Mouse (Mus musculus) cerebellum, postnatal 4 days (tissue): ENCODE data around the gene 1700092M07Rik.

Experiments used
- DNase-seq, 2 experiments: peaks; one replicate each; pipeline ENCODE4 v3.0.0; 2022; ENCODE audit warnings: low spot score in 2 of 2, mixed read lengths in 1 of 2

1700092M07Rik gene

DNA sequence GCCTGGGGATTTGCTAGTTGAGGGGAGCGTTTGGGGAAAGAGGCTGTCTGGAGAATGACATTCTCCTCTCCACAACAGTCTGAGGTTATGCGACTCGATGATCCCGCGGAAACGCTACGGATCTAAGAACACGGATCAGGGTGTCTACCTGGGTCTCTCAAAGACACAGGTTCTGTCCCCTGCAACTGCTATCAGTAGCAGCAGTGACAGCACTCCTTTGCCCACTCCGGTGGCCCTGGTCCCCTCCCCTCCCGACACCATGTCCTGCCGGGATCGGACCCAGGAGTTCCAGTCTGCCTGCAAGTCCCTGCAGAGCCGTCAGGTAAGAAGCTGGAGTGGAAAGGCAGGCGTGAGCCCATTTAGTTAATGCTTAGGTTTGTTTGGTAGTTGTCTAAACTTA is 1.7 kb downstream of the 1700092M07Rik start:
- DNase-seq, result no peak

DNA sequence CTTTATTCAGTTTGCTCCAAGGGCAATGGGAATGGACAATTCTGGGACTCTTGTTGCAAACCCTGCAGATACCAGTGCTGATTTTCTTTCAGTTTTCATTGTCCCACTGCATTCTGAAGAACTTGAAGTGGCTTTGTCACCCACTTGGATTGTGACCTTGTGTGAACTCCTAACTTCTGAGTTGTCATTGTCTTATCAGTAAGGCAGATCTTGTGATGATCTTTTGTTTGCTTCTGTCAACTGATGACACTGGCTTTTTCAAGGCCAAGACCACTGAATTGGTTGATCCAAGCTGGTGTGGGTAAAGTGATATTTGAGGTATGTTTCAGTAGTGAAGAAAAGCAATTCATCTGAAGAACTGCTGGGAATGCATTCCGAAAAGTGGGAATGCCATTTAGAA is 4.9 kb downstream of the 1700092M07Rik start:
- DNase-seq, result no peak

DNA sequence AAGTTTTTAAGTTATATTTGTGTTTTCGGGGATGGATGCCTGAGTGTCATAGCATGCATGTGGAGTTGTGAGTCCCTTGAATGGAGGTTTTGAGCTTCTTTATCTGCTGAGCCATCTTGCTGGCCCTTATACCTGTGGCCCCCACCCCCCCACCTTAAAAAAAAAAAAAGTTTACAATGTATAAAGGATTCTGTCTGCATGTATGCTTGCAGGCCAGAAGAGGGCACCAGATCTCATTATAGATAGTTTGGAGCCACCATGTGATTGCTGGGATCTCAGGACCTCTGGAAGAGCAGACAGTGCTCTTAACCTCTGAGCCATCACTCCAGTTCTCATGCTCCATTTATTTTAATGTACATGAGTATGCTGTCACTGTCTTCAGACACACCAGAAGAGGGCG is 6.8 kb downstream of the 1700092M07Rik start:
- no peak for DNase-seq

DNA sequence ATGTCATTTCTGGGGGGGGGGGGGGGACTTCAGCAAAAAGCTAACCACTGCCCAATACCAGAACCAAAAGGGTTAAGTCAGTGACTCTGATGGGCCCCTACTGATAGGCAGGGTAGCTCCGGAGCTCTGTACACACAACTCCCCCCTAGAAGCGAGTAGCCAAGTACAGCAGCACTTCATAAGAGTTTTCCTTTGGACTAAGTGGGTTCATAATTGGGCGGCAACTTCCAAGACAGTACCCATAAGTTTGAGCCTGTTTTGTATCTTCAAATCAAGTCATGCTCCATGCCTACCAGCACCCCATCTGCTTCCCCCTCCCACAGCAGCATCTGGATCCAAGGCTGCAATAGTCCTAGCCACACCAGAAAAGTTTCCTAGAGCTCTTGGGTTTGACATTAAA is 15.1 kb downstream of the 1700092M07Rik start:
- no peak for DNase-seq

DNA sequence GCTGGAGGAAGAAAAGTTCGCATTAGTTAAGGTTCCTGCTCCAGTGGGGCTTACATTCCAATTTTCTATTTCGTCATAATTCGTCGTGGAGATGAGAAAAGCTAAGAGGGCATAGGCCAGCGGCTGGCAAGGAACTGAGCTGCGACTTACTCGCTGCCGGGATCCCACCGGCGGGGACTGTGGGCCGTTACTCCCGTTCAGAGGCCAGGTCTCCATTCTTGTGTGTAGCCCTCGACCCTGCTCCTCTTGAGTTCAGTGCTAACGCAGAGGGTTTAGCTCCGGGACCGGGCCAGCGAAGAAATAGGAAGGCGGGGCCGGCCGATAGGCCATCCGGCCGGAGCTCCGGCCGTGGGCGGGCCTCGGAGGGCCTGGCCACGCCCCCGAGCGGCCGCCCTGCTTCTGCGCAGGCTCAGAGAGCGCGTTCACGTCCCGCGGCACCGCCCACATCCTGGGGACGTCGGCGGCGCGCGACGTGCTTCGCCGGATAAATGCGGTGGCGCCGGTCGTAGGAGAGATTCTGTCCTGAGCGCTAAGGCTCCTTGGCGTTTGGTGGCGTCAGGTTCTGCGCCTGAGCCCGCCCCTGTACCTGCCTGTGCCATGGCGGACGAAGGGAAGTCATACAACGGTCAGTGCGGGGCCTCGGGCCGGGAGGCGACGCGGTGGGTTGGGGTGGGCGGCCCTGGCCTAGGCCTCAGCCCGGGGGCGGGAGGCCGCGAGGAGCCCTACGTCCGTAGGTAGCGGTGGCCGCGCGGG is 16.3 kb downstream of the 1700092M07Rik start, which contains the start of gene Nxf1:
Gene Nxf1, plus strand, starts transcription at position 439 of the 753 bp plus-strand sequence.
- peak; percentile 75 to 93 for DNase-seq

DNA sequence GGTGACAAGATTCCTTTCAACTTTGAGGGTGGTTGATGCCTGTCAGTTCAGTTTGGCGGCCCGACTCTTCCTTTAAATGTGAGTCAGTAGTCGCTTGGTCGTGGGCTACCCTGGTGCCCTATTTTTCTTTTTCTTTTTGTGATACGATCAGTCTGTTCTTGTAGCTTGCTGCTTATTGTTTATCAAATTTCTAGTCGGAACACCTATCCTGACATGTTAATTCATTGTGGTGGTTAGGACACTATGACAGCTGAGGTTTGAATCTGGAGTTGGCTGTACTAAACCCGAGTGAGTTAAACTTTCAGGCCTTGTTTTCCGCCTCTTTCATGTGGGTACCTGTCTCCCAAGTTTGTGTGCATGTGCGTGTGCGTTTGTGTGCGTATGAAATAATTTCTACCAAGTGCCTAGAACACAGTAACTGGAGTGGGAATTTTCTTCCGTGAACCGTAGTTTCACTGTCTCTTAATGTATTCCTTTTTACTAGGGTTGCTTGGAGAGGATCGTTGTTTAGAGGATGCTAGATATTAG is 17.0 kb downstream of the 1700092M07Rik start:
- DNase-seq, result no peak

DNA sequence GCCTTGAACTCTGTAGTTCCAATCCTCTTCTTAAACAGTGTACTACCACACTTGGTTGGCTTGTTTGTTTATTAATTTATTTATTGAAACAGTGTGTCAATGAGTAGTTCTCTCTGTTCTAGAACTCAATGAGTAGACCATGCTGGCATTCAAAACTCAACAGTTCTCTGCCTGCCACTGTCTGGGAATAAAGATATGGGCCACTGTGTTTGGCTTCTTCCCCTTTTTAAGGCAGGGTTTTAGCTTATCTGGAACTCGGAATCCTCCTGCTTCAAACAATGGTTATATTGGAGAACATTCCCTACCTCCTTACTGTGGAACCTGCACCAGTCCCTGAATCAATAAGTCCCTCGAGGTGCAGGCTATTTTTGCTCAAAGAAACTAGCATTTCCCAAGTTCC is 18.4 kb downstream of the 1700092M07Rik start:
- DNase-seq, result no peak

DNA sequence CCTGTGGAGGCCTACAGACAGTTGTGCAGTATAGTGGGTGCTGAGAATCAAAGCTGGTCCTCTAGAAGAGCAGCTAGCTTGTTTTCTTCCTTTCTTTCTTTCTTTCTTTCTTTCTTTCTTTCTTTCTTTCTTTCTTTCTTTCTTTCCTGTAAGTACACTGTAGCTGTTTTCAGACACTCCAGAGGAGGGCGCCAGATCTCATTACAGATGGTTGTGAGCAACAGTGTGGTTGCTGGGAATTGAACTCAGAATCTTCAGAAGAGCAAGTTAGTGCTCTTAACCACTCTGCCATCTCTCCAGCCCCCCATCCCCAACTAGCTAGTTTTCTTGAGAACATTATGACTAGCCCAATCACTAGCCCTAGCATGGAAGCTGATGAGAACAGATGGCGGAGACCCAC is 20.2 kb downstream of the 1700092M07Rik start:
- no peak for DNase-seq

DNA sequence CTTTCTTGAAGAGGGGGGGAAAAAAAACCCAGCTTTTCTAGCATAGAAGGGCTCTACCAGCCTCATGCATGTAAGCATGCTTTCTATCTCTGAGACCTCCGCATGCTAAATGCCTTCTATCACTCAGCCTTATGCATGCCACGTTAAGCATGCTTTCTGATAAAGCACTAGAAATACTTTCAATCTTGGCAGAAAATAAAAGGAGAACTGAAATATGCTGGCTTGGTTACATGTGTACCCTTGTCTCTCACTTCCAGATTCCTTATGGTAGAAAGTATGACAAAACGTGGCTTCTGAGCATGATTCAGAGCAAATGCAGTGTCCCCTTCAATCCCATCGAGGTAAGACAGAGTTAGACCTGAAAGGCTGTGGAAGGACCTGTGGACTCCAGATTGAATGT is 22.8 kb downstream of the 1700092M07Rik start:
- DNase-seq, result no peak

DNA sequence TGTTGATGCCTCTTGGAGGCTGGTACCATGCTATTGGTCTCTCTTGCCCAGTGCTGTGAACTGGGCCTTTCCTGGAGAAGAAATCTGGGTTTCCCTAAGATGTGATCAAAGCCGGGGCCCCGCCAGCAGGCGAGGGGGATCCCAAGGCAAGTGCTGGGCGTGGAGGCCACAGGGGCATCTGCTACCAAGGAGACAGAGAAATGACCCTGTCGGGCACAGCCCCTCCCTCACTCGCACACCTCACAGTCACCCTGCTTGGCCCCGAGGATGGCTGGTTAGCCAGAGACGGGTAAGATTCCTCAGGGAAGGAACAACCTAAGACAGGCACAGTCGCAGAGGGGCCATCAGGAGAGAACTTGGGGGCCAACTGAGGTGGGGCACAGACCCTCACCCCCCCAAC is 25.0 kb downstream of the 1700092M07Rik start:
- DNase-seq, result no peak

DNA sequence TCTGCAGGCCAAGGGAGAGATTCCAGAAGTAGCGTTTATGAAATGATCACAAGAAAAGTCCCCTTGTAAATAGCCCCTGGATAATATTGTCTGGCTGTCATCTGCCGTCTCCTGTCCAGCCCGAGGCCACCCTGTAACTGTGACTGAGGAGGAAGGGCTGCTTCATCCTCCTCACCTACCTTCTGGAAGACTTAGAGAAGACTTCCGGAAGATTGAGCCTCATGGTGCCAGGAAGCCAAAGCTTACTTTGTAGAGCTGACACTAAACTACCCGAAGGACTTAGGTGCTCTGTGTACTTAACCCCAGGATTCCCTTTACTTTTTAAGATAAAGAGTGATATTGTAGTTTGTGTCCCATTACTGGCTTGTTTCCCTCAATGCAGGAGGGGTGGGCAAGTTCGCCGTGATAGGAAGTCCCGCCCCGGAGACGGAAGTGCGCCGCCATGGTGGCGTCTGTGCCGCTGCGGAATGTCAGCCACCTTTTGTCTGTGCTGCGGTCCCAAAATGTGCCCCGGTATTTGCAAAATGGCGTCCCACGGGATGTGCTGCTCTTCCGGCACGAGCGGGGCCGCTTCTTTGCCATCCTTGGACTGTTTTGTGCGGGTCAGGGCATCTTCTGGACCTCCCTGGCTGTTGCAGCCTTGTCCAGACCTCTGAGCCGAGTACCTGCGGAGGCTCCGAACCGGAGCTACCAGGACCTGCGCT is 30.2 kb downstream of the 1700092M07Rik start, which contains the start of gene Tmem223:
Gene Tmem223, plus strand, starts transcription at position 430 of the 704 bp plus-strand sequence.
- peak; percentile 49 to 79 for DNase-seq

DNA sequence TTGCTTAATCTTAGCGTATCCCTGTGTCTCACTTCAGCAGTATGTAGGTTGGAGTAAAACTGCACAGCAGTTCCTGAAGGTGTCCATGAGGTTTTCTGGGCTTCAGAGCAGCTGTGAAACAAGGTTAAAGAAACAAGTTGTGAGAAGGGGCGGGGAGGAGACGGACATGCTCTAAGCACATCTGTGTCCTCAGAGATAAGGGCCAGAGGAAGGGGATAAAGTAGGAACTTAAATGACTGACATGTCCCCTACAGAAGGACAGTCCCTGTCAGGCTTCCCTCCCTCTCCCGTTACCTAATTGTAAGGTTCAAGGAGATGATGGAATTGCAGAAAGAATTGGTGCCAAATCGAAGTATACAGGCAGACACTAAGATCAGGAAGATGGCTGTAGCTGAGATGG is 32.5 kb downstream of the 1700092M07Rik start:
- no peak for DNase-seq

DNA sequence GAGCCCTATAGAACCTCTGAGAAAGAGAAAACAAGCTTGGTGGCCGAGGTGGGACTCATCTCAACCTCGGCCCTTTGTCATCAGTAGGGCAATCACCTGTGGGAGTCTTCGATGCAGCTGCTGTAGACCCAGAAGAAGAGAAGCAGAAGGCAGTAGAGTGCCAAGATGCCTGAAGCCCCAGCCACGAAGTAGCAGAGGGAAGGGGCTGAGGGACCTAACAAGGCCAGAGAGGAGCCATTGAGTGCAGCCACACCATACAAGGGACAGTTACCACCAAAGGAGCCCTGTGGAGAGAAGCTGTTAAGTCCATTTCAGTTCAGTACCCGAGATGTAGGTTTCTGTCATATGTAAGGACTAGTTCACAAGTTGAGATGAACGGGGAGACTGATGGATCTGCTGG is 32.9 kb downstream of the 1700092M07Rik start:
- DNase-seq, result no peak

DNA sequence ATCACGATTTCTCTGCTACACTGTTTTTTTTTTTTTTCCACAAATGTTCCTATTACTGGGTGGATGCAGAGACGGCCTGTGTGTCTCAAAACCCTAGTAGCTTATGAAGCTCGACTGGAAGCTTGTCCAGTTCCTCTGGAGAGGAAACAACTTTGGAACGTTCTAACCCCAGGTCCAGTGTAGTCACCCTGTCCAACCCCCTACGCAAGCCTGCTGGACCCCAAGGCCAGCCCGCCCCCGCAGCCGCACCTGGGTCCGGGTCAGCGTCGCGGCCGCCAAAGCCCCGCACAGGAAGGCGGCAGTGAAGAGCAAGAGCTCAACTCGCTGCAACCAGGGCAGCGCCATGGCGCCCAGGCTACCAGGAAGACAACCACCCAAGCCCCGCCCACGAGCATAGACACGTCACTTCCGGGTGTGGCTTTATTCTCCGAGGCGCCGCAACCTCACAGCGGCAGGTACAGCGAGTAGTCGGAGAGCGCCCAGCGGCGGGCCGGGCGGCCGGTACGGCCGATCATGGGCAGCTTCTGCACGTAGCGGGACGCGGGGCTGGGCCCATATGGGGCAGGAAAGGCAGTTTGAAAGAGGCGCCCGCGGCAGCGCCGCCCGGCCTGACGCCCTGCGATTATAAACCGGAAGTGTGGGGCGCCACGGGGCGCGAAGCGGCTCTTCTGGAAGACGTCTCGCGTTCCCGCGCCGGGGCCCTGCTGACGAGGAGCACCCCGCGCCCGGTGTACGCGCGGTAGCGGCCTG is 33.7 kb downstream of the 1700092M07Rik start, which contains the start of gene Tmem179b:
Gene Tmem179b, minus strand, starts transcription at position 382 of the 750 bp plus-strand sequence.
- DNase-seq, result peak; percentile 95 to 96

DNA sequence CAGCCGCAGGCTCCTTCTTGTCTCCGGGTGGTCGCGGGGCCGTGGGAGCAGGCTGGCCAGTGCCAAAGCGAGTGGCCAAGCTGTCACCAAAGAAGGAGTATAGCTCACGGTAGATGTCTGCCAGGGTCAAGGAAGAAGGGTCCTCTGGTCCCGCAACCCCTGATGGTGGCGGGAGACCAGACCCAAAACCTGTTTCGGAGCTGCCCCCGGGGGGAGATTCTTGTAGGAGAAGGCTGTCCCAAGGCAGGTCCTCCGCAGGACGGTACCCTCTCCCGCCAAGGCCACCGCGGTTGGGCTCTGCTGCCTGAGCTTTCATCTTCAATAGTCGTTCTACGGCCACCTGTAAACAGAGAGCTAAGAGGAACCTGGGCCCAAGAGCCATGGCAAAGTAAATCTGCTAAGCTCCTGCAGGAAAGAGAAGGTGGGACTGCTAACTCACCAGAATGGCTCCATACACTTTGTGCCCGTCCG is 34.5 kb downstream of the 1700092M07Rik start:
- no peak for DNase-seq

DNA sequence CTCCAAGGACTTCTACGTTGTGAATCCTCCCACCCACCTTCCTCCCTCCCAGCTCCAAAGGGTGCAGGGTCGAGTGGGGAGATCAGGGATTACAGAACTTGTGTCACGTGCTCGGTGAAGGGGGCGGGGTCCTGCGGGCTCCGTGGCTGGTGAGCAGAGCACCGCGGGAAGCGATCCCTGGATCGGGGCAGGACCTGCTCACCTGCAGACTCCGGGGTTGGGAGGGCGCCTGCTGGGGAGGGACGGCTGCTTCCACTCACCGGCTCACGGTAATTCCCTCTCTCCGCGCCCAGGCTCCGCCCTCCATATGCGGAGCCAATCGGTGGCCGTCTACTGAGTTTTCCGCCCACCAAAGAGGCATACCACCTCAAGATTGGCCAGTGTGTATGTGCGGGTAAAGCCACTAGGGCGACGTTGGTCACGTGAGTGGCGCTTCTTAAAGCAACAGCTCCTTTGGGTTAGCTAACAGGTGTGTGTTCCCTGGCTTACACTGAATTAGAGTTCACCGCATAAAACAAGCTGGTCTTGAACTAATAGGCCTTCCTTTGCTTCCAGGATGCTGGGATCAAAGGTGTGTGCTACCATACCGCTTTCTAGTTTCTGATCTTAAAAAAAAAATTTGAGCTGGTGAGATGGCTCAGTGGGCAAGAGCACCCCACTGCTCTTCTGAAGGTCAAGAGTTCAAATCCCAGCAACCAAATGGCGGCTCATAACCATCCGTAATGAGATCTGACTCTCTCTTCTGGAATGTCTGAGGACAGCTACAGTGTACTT is 45.7 kb downstream of the 1700092M07Rik start, which contains the start of gene Taf6l:
Gene Taf6l, minus strand, starts transcription at position 410 of the 774 bp plus-strand sequence.
- peak; percentile 71 to 84 for DNase-seq

DNA sequence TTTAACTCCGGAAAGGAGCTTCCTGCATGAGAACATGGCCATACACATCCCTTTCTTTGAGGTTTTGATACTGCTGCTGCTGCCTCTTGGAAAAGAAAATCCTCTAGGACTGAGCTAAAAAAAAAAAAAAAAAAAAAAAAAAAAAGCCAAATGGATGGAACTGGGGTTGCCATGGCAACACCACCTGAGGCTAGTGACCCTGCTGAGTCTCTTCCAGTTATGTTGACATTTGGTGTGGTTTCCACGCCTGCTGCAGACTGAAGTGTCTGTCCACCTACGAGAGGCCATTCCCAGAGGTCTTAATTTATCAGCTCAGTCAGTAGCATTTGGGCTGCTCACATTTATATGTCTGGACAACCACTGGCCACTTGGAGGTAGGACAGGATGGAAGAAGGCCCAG is 48.0 kb downstream of the 1700092M07Rik start:
- no peak for DNase-seq

DNA sequence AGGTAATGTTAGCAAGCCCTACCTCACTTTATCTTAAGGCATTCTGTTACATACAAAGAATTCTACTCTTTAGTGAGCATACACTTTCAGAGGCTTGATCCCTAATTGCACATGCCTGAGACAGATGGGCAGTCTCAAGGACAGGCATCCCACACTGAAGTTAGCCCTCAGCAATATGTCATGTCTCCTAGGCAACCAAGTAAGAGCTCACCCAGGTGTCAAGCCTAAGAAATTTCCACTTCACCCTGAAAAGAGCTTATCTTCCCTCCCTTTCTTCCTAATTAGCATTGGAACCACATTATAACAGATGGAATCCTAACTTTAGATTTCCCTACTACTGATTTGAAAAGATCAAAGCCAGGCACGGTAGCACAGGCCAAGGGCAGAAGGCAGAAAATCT is 48.7 kb downstream of the 1700092M07Rik start:
- no peak for DNase-seq

DNA sequence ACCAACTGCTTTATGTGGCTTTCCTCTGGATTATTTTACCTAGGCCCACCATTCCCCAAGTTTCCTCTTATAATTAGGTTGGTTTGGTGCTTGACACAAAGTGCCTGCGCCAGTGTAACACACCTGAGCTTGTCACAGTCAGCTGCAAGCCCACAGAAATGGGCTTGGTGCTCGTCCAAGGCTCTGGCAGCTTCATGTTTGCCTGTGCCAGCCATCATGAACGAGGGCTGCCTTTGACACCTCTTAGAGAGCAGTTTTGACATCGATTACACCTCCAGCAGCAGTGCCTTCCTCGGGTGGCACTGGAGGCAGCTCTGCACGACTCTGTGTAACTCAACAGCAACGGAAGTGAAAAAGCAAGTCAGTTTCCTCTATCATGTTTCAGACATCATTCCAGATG is 49.7 kb downstream of the 1700092M07Rik start:
- no peak for DNase-seq
